Mouse (Mus musculus) kidney, adult 2 months (tissue): ENCODE data around the gene Rin3. TPM values are rescaled to one million over a fixed set of nuclear protein-coding genes. Genes with fewer than 3 reads are reported as not detected.

Source experiments
- DNase-seq: peaks from one replicate; pipeline ENCODE4 v3.0.0; 2021
- H3K27ac ChIP-seq: fragments of 200-500 bp; 2 replicates; pipeline ENCODE4 v1.5.1; 2012; ENCODE audit warnings: low read depth, low read length, control low read depth, inconsistent platforms; ENCODE audit not compliant: insufficient read depth
- H3K27me3 ChIP-seq: fragments of 200-500 bp; replicated peaks from 2 replicates; pipeline ENCODE4 v1.6.1; 2012; ENCODE audit warnings: mild to moderate bottlenecking, moderate library complexity, low read length, inconsistent platforms; ENCODE audit not compliant: control insufficient read depth, insufficient read depth
- H3K36me3 ChIP-seq: fragments of 200-500 bp; 2 replicates; pipeline ENCODE4 v1.6.1; 2012; ENCODE audit warnings: mild to moderate bottlenecking, moderate library complexity, low read length, inconsistent platforms; ENCODE audit not compliant: control insufficient read depth, insufficient read depth
- H3K4me1 ChIP-seq: fragments of 200-500 bp; 2 replicates; pipeline ENCODE4 v1.6.1; 2011; ENCODE audit warnings: low read length; ENCODE audit not compliant: control insufficient read depth, insufficient read depth
- H3K4me3 ChIP-seq: fragments of 200-500 bp; 2 replicates; pipeline ENCODE4 v1.5.1; 2011; ENCODE audit warnings: mild to moderate bottlenecking, low read depth, low read length, control low read depth; ENCODE audit not compliant: insufficient read depth
- CTCF ChIP-seq: fragments of 200-500 bp; conservative IDR thresholded peaks from 2 replicates; pipeline ENCODE4 v1.5.1; 2011; ENCODE audit warnings: low read depth, mild to moderate bottlenecking, control low read depth, low read length, moderate library complexity, mixed read lengths; ENCODE audit not compliant: insufficient read depth, insufficient read length
- POLR2A ChIP-seq: fragments of 200-500 bp; IDR thresholded peaks from one replicate; pipeline ENCODE4 v1.6.1; 2011; ENCODE audit warnings: low read depth, low read length, control low read depth
- WGBS: fragments of 180-500 bp; shearing (Covaris S2); methylation state at CpG from one replicate; pipeline ENCODE4 v1.1.7; 2018; 5-methylcytosine and 5-hydroxymethylcytosine counted together
- polyA plus RNA-seq: library from polyadenylated mRNA; depleted of rRNA; stranded (reverse); fragments of >200 nt; gene quantifications from 2 replicates; pipeline ENCODE4 v1.2.3, GENCODE M21; 2012

The Rin3 gene
- polyA plus RNA-seq, 1 experiment, result 15.4 TPM

- no peak overlapping the region for H3K27ac ChIP-seq
- no peaks in the 10 kb centered on the region for H3K4me1 ChIP-seq
- H3K4me3 ChIP-seq, result no peak overlapping the region
- no peaks in the 10 kb centered on the region for H3K27me3 ChIP-seq
- DNase-seq, result peak; percentile 82
- H3K36me3 ChIP-seq, result no peaks in the 10 kb centered on the region
- TF ChIP-seq CTCF (peak; percentile 95), POLR2A (no peak)
- 61% methylated on average over 16 of the region's 16 CpGs for WGBS
These were observed 104.5 kb downstream of the Rin3 start for GRCm38 (mm10) chr12:102387219-102387917.

DNA sequence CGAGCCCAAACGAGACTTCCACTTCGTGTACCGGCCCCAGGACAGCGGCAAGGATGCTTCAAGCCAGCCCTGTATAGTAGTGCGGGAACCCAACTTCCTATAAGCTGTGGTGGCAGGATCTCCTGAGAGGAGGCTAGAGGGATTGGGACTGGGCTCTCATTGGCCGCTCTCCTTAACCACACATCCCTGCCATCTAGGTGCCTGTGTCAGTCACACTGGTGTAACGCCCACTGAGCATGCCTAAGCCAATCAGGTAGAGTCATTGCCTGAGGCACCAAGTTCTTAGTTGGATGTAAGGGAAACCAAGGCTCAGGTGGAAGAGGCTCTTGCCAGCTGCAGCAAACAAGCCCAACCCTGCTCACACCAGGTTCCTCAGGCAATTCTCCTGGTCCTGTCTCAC, 107.2 kb downstream of the Rin3 start:
- Histone ChIP-seq H3K4me1 (no peaks in the 10 kb centered on the region), H3K27ac (no peak overlapping the region), H3K27me3 (no peaks in the 10 kb centered on the region), H3K36me3 (no peaks in the 10 kb centered on the region; the same call in 1 of the 2 replicates), H3K4me3 (no peak overlapping the region)
- 68% methylated on average over 8 of the region's 8 CpGs for WGBS
- no peak for DNase-seq
- TF ChIP-seq POLR2A, result no peak
- TF ChIP-seq CTCF, result no peak

GRCm38 (mm10) chr12:102391109-102391508, 108.3 kb downstream of the Rin3 start:
- DNase-seq, result no peak
- H3K4me1 ChIP-seq, result no peaks in the 10 kb centered on the region
- no peaks in the 10 kb centered on the region for H3K27me3 ChIP-seq
- H3K36me3 ChIP-seq, result peaks cover under 1% of the 10 kb centered on the region
- H3K4me3 ChIP-seq, result no peak overlapping the region
- TF ChIP-seq POLR2A (no peak), CTCF (no peak)
- WGBS, result 59% methylated on average over 2 of the region's 2 CpGs
- no peak overlapping the region for H3K27ac ChIP-seq

DNA sequence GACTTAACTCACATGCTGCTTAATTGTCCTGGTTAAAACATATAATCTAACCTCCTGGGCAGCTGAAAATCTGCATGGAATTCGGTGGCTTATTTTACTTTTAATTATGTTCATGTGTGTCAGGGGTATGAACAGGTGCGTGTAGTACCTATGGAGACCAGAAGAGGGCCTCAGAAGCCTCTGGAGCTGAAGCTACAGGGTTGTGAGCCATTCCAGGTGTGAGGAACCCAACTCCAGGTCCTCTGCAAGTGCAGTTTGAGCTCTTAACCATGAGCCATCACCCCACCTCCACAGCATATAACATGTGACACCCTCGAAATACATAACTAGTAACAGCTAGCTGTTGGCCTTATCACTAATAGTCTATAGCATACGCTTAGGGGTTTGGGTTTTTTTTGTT, 109.1 kb downstream of the Rin3 start:
- H3K27ac ChIP-seq, result no peak overlapping the region
- H3K4me3 ChIP-seq, result no peak overlapping the region
- no peaks in the 10 kb centered on the region for H3K27me3 ChIP-seq
- peak; percentile 44 for DNase-seq
- H3K4me1 ChIP-seq, result no peaks in the 10 kb centered on the region
- WGBS, result 77% methylated on average over 4 of the region's 4 CpGs
- H3K36me3 ChIP-seq, result peaks cover 2% of the 10 kb centered on the region
- peak; percentile 61 for TF ChIP-seq CTCF
- TF ChIP-seq POLR2A, result no peak

DNA sequence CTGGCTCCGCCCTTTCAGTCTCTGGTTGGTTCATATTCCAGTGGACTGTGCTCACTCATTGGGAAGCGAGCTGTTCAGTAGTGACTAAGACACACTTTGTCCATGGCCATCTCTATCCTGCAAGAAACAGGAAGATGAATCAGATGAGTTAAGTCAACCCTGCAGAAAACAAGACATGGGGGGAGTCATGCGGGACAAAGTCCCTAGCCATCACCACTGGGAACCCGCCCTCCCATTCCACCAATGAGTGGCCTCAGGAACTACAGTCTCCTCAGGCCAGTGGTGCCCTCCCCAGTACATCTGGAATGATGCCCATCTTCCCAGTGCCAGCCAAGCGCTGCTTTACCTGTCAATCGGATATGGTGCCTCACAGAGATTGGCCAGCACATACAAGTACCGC, 111.6 kb downstream of the Rin3 start:
- H3K36me3 ChIP-seq, result peaks cover 2% of the 10 kb centered on the region
- WGBS, result 62% methylated on average over 7 of the region's 7 CpGs

GRCm38 (mm10) chr12:102395537-102395936, 112.7 kb downstream of the Rin3 start:
- no peak for DNase-seq
- no peak overlapping the region for H3K27ac ChIP-seq
- peaks cover 2% of the 10 kb centered on the region for H3K36me3 ChIP-seq
- no peaks in the 10 kb centered on the region for H3K27me3 ChIP-seq
- no peaks in the 10 kb centered on the region for H3K4me1 ChIP-seq
- H3K4me3 ChIP-seq, result no peak overlapping the region
- 69% methylated on average over 9 of the region's 9 CpGs for WGBS
- no peak for TF ChIP-seq CTCF
- TF ChIP-seq POLR2A, result no peak

More for the DNA sequence above, 111.6 kb downstream of the Rin3 start:
- TF ChIP-seq CTCF (no peak), POLR2A (no peak)
- no peak overlapping the region for H3K27ac ChIP-seq
- peak; percentile 94 for DNase-seq
- no peaks in the 10 kb centered on the region for H3K27me3 ChIP-seq
- no peaks in the 10 kb centered on the region for H3K4me1 ChIP-seq
- no peak overlapping the region for H3K4me3 ChIP-seq

DNA sequence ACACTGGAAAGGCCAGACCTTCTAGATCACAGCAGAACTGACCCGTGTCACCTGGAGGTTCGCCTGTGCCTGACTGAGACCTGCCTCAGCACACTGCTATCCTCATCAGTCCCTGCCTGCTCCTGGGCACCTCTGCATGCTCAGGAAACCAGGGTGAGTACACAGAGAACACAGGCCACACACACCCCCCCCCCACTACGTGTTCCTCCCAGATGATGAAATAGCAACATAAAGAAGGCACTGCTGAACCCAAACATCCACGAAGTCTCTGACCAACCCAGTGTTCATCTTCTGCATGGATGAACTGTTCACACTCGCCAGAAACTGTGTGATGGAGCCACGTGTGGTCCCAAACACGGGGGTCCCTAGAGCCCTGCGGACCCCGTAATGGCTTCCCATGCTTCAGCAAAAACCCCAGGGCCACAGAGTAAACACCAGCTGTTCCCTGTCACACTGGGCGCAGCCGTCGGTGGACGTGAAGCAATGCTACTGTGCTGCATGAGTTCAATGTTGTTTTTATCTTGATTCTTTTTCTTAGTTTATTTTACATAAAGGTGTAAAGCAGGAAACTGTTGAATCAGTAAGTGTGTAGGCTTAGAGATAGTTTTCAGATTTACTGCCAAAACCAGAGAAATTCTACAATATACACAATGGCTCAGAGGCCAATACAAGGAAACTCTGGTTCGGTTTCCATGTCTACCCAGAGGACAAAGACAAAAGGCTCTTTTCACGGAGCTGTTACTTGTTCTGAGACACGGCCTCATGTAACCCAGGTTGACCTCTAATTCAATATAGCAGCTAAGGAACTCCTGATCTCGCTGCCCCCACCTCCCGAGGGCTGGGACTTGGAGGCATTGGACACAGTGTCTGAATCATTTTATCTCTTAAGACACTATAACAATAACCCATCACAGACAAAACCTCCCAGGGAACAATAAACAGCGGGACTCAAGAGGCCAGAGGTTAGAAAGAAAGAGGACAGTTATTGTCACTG, 113.4 kb downstream of the Rin3 start:
- Histone ChIP-seq H3K27me3 (no peaks in the 10 kb centered on the region), H3K4me3 (no peak overlapping the region), H3K36me3 (peaks cover 3% of the 10 kb centered on the region), H3K27ac (no peak overlapping the region), H3K4me1 (no peaks in the 10 kb centered on the region)
- WGBS, result 54% methylated on average over 19 of the region's 19 CpGs
- no peak for DNase-seq
- TF ChIP-seq POLR2A, result no peak
- no peak for TF ChIP-seq CTCF
